Mouse (Mus musculus): ENCODE data around the gene Trnp1. TPM values are rescaled to one million over a fixed set of nuclear protein-coding genes. Genes with fewer than 3 reads are reported as not detected.

Trnp1 gene
- polyA plus RNA-seq, 1 experiment from 2014 or later: 0.78 TPM

- no peak overlapping the region for H3K4me2 ChIP-seq
- H3K27me3 ChIP-seq (replicated peaks): peaks cover 41% of the 10 kb centered on the region
- no peak for ATAC-seq (ENCODE audit: extremely low read depth, insufficient number of reproducible peaks, low FRiP score, low TSS enrichment)
- WGBS: 70% methylated on average over 5 of the region's 5 CpGs
- no peak overlapping the region for H3K4me3 ChIP-seq
- no peak overlapping the region for H3K9ac ChIP-seq
- no peak overlapping the region for H3K27ac ChIP-seq (replicated peaks)
- H3K4me1 ChIP-seq: no peaks in the 10 kb centered on the region
- no peaks in the 10 kb centered on the region for H3K9me3 ChIP-seq
- H3K36me3 ChIP-seq: no peaks in the 10 kb centered on the region
These were observed 12.7 kb upstream of the Trnp1 start for GRCm38 (mm10) chr4:133511050-133511449.

- Histone ChIP-seq H3K27me3 (replicated peaks) (peaks cover 54% of the 10 kb centered on the region), H3K9me3 (no peaks in the 10 kb centered on the region), H3K9ac (no peak overlapping the region), H3K4me1 (no peaks in the 10 kb centered on the region), H3K27ac (replicated peaks) (no peak overlapping the region), H3K4me2 (no peak overlapping the region), H3K36me3 (no peaks in the 10 kb centered on the region), H3K4me3 (no peak overlapping the region)
- WGBS: 82% methylated on average over 7 of the region's 7 CpGs
- ATAC-seq (ENCODE audit: extremely low read depth, insufficient number of reproducible peaks, low FRiP score, low TSS enrichment): no peak
These were observed 10.6 kb upstream of the Trnp1 start for GRCm38 (mm10) chr4:133508990-133509389.

GRCm38 (mm10) chr4:133506573-133506972, 8.2 kb upstream of the Trnp1 start:
- Histone ChIP-seq H3K36me3 (no peaks in the 10 kb centered on the region), H3K4me1 (no peaks in the 10 kb centered on the region), H3K27me3 (replicated peaks) (peaks cover 76% of the 10 kb centered on the region), H3K4me3 (no peak overlapping the region), H3K27ac (replicated peaks) (no peak overlapping the region), H3K4me2 (no peak overlapping the region), H3K9me3 (no peaks in the 10 kb centered on the region), H3K9ac (no peak overlapping the region)
- 45% methylated on average over 5 of the region's 5 CpGs for WGBS
- ATAC-seq (ENCODE audit: extremely low read depth, insufficient number of reproducible peaks, low FRiP score, low TSS enrichment): no peak

- no peaks in the 10 kb centered on the region for H3K9me3 ChIP-seq
- no peak overlapping the region for H3K4me2 ChIP-seq
- H3K4me1 ChIP-seq: no peaks in the 10 kb centered on the region
- H3K4me3 ChIP-seq: no peak overlapping the region
- ATAC-seq (ENCODE audit: extremely low read depth, insufficient number of reproducible peaks, low FRiP score, low TSS enrichment): no peak
- no peak overlapping the region for H3K27ac ChIP-seq (replicated peaks)
- 46% methylated on average over 9 of the region's 9 CpGs for WGBS
- H3K9ac ChIP-seq: no peak overlapping the region
- H3K36me3 ChIP-seq: no peaks in the 10 kb centered on the region
- H3K27me3 ChIP-seq (replicated peaks): peaks cover 93% of the 10 kb centered on the region
These were observed 6.6 kb upstream of the Trnp1 start for GRCm38 (mm10) chr4:133504755-133505485.

- Histone ChIP-seq H3K27ac (replicated peaks) (no peak overlapping the region), H3K36me3 (no peaks in the 10 kb centered on the region)
These were observed 6.0 kb upstream of the Trnp1 start for GRCm38 (mm10) chr4:133504300-133504699.

GRCm38 (mm10) chr4:133501514-133501913, 3.2 kb upstream of the Trnp1 start:
- no peak for ATAC-seq (ENCODE audit: extremely low read depth, insufficient number of reproducible peaks, low FRiP score, low TSS enrichment)
- Histone ChIP-seq H3K27me3 (replicated peaks) (peaks cover 98% of the 10 kb centered on the region), H3K27ac (replicated peaks) (no peak overlapping the region), H3K4me2 (no peak overlapping the region), H3K9me3 (no peaks in the 10 kb centered on the region), H3K36me3 (no peaks in the 10 kb centered on the region), H3K4me1 (peaks cover 17% of the 10 kb centered on the region), H3K9ac (no peak overlapping the region), H3K4me3 (no peak overlapping the region)
- 51% methylated on average over 7 of the region's 7 CpGs for WGBS

More at GRCm38 (mm10) chr4:133504300-133504699, 6.0 kb upstream of the Trnp1 start:
- no peaks in the 10 kb centered on the region for H3K4me1 ChIP-seq
- no peaks in the 10 kb centered on the region for H3K9me3 ChIP-seq
- 41% methylated on average over 5 of the region's 5 CpGs for WGBS
- ATAC-seq (ENCODE audit: extremely low read depth, insufficient number of reproducible peaks, low FRiP score, low TSS enrichment): no peak
- H3K9ac ChIP-seq: no peak overlapping the region
- H3K27me3 ChIP-seq (replicated peaks): peaks cover 97% of the 10 kb centered on the region
- no peak overlapping the region for H3K4me3 ChIP-seq
- no peak overlapping the region for H3K4me2 ChIP-seq

GRCm38 (mm10) chr4:133497461-133498159, 740 bp downstream of the Trnp1 start:
- no peak overlapping the region for H3K27ac ChIP-seq (replicated peaks)
- no peaks in the 10 kb centered on the region for H3K9me3 ChIP-seq
- peak overlapping the region; percentile 66 for H3K4me3 ChIP-seq
- peak overlapping the region; percentile 99 for H3K4me2 ChIP-seq
- peaks cover 36% of the 10 kb centered on the region for H3K4me1 ChIP-seq
- H3K27me3 ChIP-seq (replicated peaks): peaks cover 88% of the 10 kb centered on the region
- H3K36me3 ChIP-seq: no peaks in the 10 kb centered on the region
- no peak for ATAC-seq (ENCODE audit: extremely low read depth, insufficient number of reproducible peaks, low FRiP score, low TSS enrichment)
- under 1% methylated on average over 70 of the region's 70 CpGs for WGBS
- peak overlapping the region; percentile 80 for H3K9ac ChIP-seq

- Histone ChIP-seq H3K4me2 (peak overlapping the region; percentile 99), H3K9me3 (no peaks in the 10 kb centered on the region), H3K36me3 (no peaks in the 10 kb centered on the region), H3K4me3 (peak overlapping the region; percentile 66; the same call in 1 of the 2 replicates), H3K27ac (replicated peaks) (no peak overlapping the region), H3K9ac (no peak overlapping the region), H3K27me3 (replicated peaks) (peaks cover 81% of the 10 kb centered on the region), H3K4me1 (peaks cover 40% of the 10 kb centered on the region)
- 31% methylated on average over 6 of the region's 6 CpGs for WGBS
- ATAC-seq (ENCODE audit: extremely low read depth, insufficient number of reproducible peaks, low FRiP score, low TSS enrichment): no peak
These were observed 1.5 kb downstream of the Trnp1 start for GRCm38 (mm10) chr4:133496738-133497445.

GRCm38 (mm10) chr4:133495711-133496110, 2.6 kb downstream of the Trnp1 start:
- 27% methylated on average over 7 of the region's 7 CpGs for WGBS
- no peak for ATAC-seq (ENCODE audit: extremely low read depth, insufficient number of reproducible peaks, low FRiP score, low TSS enrichment)
- no peak overlapping the region for H3K9ac ChIP-seq
- no peaks in the 10 kb centered on the region for H3K36me3 ChIP-seq
- no peaks in the 10 kb centered on the region for H3K9me3 ChIP-seq
- peaks cover 69% of the 10 kb centered on the region for H3K27me3 ChIP-seq (replicated peaks)
- no peak overlapping the region for H3K4me2 ChIP-seq
- H3K27ac ChIP-seq (replicated peaks): no peak overlapping the region
- peaks cover 52% of the 10 kb centered on the region for H3K4me1 ChIP-seq
- no peak overlapping the region for H3K4me3 ChIP-seq

GRCm38 (mm10) chr4:133494867-133495266, 3.5 kb downstream of the Trnp1 start:
- no peak overlapping the region for H3K4me2 ChIP-seq
- H3K36me3 ChIP-seq: no peaks in the 10 kb centered on the region
- H3K4me3 ChIP-seq: no peak overlapping the region
- H3K27me3 ChIP-seq (replicated peaks): peaks cover 61% of the 10 kb centered on the region
- 53% methylated on average over 4 of the region's 4 CpGs for WGBS
- no peaks in the 10 kb centered on the region for H3K9me3 ChIP-seq
- H3K4me1 ChIP-seq: peaks cover 53% of the 10 kb centered on the region
- no peak overlapping the region for H3K27ac ChIP-seq (replicated peaks)
- no peak overlapping the region for H3K9ac ChIP-seq
- ATAC-seq (ENCODE audit: extremely low read depth, insufficient number of reproducible peaks, low FRiP score, low TSS enrichment): no peak

- H3K4me1 ChIP-seq: peaks cover 58% of the 10 kb centered on the region
- H3K4me2 ChIP-seq: peak overlapping the region; percentile 75
- no peak for ATAC-seq (ENCODE audit: extremely low read depth, insufficient number of reproducible peaks, low FRiP score, low TSS enrichment)
- H3K36me3 ChIP-seq: no peaks in the 10 kb centered on the region
- no peaks in the 10 kb centered on the region for H3K9me3 ChIP-seq
- no peak overlapping the region for H3K27ac ChIP-seq (replicated peaks)
- WGBS: under 1% methylated on average over 12 of the region's 12 CpGs
- peak overlapping the region; percentile 46 for H3K4me3 ChIP-seq
- peaks cover 57% of the 10 kb centered on the region for H3K27me3 ChIP-seq (replicated peaks)
- peak overlapping the region; percentile 69 for H3K9ac ChIP-seq
These were observed 3.9 kb downstream of the Trnp1 start for GRCm38 (mm10) chr4:133494432-133494831.
